Mouse (Mus musculus) limb, embryonic 11.5 days (tissue): ENCODE measurements around the gene Scimp. TPM values are rescaled to one million over a fixed set of nuclear protein-coding genes. Genes with fewer than 3 reads are reported as not detected.

Source experiments
- ATAC-seq: fragments of 200-750 bp; cut with Nextera tagmentation; 2 replicates; pipeline ENCODE4 v1.8.0; 2017; ENCODE audit warnings: low read depth; ENCODE audit not compliant: insufficient number of reproducible peaks, low FRiP score, low TSS enrichment
- DNase-seq: peaks from one replicate; pipeline ENCODE4 v3.0.0-alpha.2; 2015; ENCODE audit warnings: low spot score
- H3K27ac ChIP-seq: fragments of 300-500 bp; sonication (generic); replicated peaks from 2 replicates; pipeline ENCODE4 v1.5.1; 2014; ENCODE audit warnings: low read depth, mild to moderate bottlenecking, low read length
- H3K27me3 ChIP-seq: fragments of 300-500 bp; sonication (generic); 2 replicates; pipeline ENCODE4 v1.6.1; 2014; ENCODE audit warnings: mild to moderate bottlenecking, low read length, mixed read lengths; ENCODE audit not compliant: control insufficient read depth, insufficient read depth
- H3K36me3 ChIP-seq: fragments of 300-500 bp; sonication (generic); 2 replicates; pipeline ENCODE4 v1.6.1; 2014; ENCODE audit warnings: mild to moderate bottlenecking, low read length, moderate library complexity, mixed read lengths; ENCODE audit not compliant: control insufficient read depth, insufficient read depth
- H3K4me1 ChIP-seq: fragments of 300-500 bp; sonication (generic); 2 replicates; pipeline ENCODE4 v1.6.1; 2014; ENCODE audit warnings: low read length, mixed read lengths; ENCODE audit not compliant: control insufficient read depth, insufficient read depth
- H3K4me2 ChIP-seq: fragments of 300-500 bp; sonication (generic); 2 replicates; pipeline ENCODE4 v1.6.1; 2014; ENCODE audit warnings: low read depth, mild to moderate bottlenecking, moderate library complexity; ENCODE audit not compliant: severe bottlenecking
- H3K4me3 ChIP-seq: fragments of 300-500 bp; sonication (generic); 2 replicates; pipeline ENCODE4 v1.5.1; 2014; ENCODE audit warnings: low read depth, low read length
- H3K9ac ChIP-seq: fragments of 300-500 bp; sonication (generic); 2 replicates; pipeline ENCODE4 v1.6.1; 2014; ENCODE audit warnings: mild to moderate bottlenecking, low read length
- H3K9me3 ChIP-seq: fragments of 300-500 bp; sonication (generic); 2 replicates; pipeline ENCODE4 v1.6.1; 2016; ENCODE audit warnings: low read length; ENCODE audit not compliant: control insufficient read depth
- WGBS: fragments of 180-500 bp; shearing (Covaris S2); extraction: QIAGEN DNeasy Blood & Tissue Kit; methylation state at CpG from one replicate; pipeline ENCODE4 v1.1.7; 2014; 5-methylcytosine and 5-hydroxymethylcytosine counted together
- polyA plus RNA-seq: library from polyadenylated mRNA; unstranded; fragments of >200 nt; fragmentation: Nextera tagmentation; extraction: Ambion mirVana; gene quantifications from 2 replicates; pipeline ENCODE4 v1.2.1, GENCODE M21; 2014

Scimp gene
- polyA plus RNA-seq, 1 experiment from 2014 or later: not detected

DNA sequence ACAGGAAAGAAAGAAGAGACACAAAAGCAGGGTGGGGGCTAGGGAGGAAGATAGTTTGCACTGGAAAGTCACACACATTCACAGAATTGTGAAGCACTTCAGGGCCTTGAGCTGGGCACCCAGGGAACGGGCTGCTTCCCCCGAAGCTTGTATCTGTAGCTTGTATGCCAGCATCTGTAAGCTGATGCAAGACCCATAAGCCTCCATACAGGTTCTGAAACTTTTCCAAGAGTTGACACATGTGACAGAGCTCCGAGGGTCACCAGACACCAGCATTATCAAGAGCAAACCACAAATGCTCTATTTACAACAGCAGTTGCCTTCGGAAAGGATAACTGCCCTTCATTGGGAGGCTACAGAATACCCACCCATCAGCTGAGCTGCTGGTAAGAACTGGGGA lies 4.8 kb downstream of the Scimp start:
- ATAC-seq (no peak), DNase-seq (no peak)
- no peak overlapping the region for H3K27ac ChIP-seq
- H3K9me3 ChIP-seq: no peaks in the 10 kb centered on the region
- WGBS: 83% methylated on average over 4 of the region's 4 CpGs
- H3K4me3 ChIP-seq: no peak overlapping the region
- H3K4me1 ChIP-seq: no peaks in the 10 kb centered on the region
- no peaks in the 10 kb centered on the region for H3K27me3 ChIP-seq
- no peaks in the 10 kb centered on the region for H3K36me3 ChIP-seq
- H3K4me2 ChIP-seq: no peak overlapping the region
- no peak overlapping the region for H3K9ac ChIP-seq

DNA sequence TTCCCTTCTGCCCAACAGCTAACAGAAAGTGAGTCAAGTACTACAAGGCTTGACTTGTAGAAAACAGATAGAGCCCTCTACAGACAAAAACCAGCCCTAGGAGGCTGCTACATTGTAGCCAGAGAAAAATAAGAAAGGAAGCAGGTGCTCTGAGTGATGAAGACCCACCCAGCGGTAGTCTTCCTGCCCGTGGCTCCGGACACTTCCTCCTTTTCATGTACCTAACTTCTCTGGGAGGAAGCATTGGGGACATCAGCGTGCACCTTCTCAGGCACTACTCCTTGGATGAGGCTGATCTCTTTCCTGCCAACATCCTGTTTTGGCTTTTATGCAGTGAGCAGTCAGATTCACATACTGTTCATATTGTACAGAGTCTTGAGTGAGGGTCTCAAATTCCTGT lies 5.7 kb downstream of the Scimp start:
- H3K27me3 ChIP-seq: no peaks in the 10 kb centered on the region
- no peak for DNase-seq
- no peak overlapping the region for H3K27ac ChIP-seq
- H3K9me3 ChIP-seq: no peaks in the 10 kb centered on the region
- H3K36me3 ChIP-seq: no peaks in the 10 kb centered on the region
- H3K4me3 ChIP-seq: no peak overlapping the region
- H3K4me1 ChIP-seq: no peaks in the 10 kb centered on the region
- no peak for ATAC-seq
- 89% methylated on average over 4 of the region's 4 CpGs for WGBS
- no peak overlapping the region for H3K4me2 ChIP-seq
- no peak overlapping the region for H3K9ac ChIP-seq

DNA sequence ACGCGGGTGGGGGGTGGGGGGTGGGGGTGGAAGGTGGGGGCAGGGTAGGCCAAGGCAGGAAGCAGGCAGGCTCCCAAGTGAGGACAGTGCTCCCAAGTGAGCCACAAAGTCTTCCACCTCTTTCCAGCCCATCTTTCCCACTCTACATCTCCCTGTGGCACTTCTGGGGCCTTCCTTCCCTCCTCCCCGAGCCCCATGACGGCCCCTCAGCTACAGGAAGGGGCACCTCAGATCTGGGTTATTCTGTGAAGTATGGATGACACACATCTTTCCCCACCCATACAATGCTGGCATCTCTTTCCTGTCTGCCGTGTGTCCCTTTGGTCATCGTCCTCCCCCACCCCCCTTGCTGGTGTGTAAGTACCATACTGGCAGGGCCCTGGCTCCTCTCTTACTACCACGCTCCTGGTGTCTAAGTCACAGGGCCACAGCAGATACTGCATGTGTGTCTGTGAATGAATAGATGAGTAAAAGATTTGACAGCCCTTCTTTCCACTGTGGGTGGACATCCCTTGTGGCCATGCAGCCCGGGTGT lies 6.7 kb downstream of the Scimp start:
- no peak overlapping the region for H3K27ac ChIP-seq
- ATAC-seq (no peak), DNase-seq (no peak)
- no peak overlapping the region for H3K9ac ChIP-seq
- H3K9me3 ChIP-seq: no peaks in the 10 kb centered on the region
- no peak overlapping the region for H3K4me2 ChIP-seq
- H3K27me3 ChIP-seq: no peaks in the 10 kb centered on the region
- H3K4me3 ChIP-seq: no peak overlapping the region
- no peaks in the 10 kb centered on the region for H3K36me3 ChIP-seq
- WGBS: 83% methylated on average over 8 of the region's 8 CpGs
- H3K4me1 ChIP-seq: no peaks in the 10 kb centered on the region

DNA sequence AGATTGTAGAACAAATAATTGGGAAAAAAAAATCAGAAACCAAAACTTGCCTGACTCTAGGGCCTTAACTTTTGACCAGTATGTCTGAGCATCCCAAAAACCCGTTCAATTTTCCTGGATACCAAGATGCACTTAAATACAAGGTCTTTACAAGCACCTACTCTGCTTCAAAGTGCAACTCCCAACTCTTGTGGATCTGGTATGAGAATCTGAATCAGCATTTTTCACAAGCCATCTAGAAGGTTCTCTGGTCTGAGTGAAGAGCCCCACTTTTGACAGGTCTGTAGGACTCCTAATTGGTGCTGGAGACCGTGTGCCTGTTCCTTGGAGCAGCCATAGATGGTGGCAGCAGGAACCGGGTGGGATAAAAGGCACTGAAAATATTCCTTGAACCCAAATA lies 8.0 kb downstream of the Scimp start:
- Histone ChIP-seq H3K27me3 (no peaks in the 10 kb centered on the region), H3K27ac (no peak overlapping the region), H3K36me3 (no peaks in the 10 kb centered on the region), H3K4me3 (no peak overlapping the region), H3K9me3 (no peaks in the 10 kb centered on the region), H3K9ac (no peak overlapping the region), H3K4me2 (no peak overlapping the region), H3K4me1 (no peaks in the 10 kb centered on the region)
- no peak for ATAC-seq
- 77% methylated on average over 3 of the region's 3 CpGs for WGBS
- no peak for DNase-seq

DNA sequence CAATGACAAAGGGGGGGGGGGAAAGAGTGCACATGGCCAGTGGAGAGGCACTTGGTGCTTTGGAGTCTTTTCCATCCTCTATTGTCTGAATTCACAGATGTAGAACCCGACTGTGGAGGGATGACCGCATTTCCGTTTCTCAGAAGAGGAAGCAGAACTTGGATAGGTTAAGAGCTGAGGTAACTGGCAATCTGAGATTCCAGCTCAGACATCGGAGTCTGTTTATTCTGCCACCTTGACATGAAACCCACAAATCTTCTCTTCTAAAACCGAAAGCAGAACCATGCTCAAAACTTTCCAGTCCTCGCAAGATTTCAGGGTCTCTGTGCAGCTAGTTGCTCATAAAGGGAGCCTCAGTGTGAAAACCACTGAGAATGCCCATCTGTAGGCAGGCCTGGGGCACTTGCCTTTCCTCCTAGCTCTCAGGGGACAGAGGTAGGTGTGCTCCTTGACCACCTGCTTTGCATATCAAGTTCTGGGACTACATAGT lies 8.6 kb downstream of the Scimp start:
- Histone ChIP-seq H3K9me3 (no peaks in the 10 kb centered on the region), H3K27ac (no peak overlapping the region), H3K9ac (no peak overlapping the region), H3K4me2 (no peak overlapping the region), H3K27me3 (no peaks in the 10 kb centered on the region), H3K36me3 (no peaks in the 10 kb centered on the region), H3K4me3 (no peak overlapping the region), H3K4me1 (no peaks in the 10 kb centered on the region)
- WGBS: 83% methylated on average over 6 of the region's 6 CpGs
- no peak for ATAC-seq
- no peak for DNase-seq

DNA sequence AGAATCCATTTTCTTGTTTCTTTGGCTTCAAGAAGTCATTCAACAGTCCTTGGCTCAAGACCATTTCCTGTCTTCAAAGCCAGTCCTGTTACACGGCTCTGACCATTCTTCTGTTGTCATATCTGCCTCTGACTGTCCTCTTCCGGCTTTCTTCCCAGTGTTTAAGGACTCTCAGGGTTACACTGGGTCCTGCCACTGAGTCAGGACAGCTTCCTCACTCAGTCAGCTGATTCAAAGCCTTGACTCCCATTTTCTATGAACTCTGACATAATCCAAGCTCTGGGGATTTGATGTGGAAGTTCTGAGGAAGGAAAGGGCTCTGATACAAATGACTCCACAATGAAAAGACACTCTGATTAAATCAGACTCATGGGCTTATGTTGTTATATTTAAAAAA lies 9.5 kb downstream of the Scimp start:
- no peak for DNase-seq
- Histone ChIP-seq H3K4me3 (no peak overlapping the region), H3K4me1 (no peaks in the 10 kb centered on the region), H3K9me3 (no peaks in the 10 kb centered on the region), H3K4me2 (no peak overlapping the region), H3K27me3 (no peaks in the 10 kb centered on the region), H3K36me3 (no peaks in the 10 kb centered on the region), H3K27ac (no peak overlapping the region), H3K9ac (no peak overlapping the region)
- ATAC-seq: no peak
- WGBS: 78% methylated on average over 2 of the region's 2 CpGs

DNA sequence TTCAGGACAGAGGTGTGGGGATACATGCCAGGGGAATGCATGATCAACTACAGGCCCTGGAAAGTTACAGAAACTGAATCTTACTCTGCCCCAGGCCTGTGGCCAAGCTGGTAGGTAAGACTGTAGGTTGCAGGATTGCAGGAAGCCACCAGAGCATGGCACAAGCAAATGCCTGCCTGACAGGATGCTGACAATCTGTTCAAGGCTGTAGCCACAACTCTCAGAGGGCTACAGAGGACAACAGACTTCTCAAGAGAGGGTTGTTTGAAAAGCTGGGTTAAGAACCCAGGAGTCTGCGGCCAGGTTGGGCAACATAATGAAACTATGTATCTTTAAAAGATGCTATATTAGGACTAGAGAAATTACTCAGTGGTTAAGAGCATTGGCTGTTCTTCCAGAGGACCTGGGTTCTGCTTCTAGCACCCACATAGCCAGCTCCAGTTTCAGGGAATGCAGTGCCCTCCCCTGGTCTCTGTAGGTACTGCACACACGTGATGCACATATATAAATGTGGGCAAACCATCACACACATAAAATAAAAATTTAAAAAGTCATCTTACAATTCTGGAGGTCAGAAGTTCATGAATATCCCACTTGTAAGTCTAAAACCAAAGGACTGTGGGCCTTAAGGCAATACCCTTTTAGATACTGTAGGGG lies 10.1 kb downstream of the Scimp start:
- DNase-seq (no peak), ATAC-seq (no peak)
- Histone ChIP-seq H3K9ac (no peak overlapping the region), H3K4me1 (no peaks in the 10 kb centered on the region), H3K9me3 (no peaks in the 10 kb centered on the region), H3K4me2 (no peak overlapping the region), H3K36me3 (no peaks in the 10 kb centered on the region), H3K4me3 (no peak overlapping the region), H3K27me3 (no peaks in the 10 kb centered on the region), H3K27ac (no peak overlapping the region)
- WGBS: 84% methylated on average over 2 of the region's 2 CpGs

DNA sequence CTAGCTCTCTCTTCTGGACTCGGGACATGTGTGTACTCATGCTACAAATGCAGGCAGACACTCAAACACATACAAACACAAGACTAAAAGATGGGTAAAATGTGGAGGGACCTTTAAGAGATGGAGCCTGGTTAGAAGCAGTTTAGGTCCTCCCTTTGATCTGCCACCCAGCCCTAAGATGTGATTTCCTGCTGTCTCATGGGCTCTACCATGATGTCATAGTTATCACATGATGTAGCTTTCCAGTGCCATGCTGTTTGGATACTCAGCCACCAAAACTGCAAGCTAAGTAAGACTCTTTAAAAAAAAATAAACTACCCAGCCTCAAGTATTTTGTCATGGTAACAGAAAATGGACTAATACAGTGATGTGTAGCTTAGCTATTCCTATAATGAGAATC lies 20.0 kb downstream of the Scimp start:
- Histone ChIP-seq H3K27ac (no peak overlapping the region), H3K4me1 (no peaks in the 10 kb centered on the region), H3K9me3 (no peaks in the 10 kb centered on the region), H3K9ac (no peak overlapping the region), H3K27me3 (no peaks in the 10 kb centered on the region), H3K4me3 (no peak overlapping the region), H3K36me3 (no peaks in the 10 kb centered on the region), H3K4me2 (no peak overlapping the region)
- 96% methylated on average over 1 of the region's 1 CpGs for WGBS
- DNase-seq (no peak), ATAC-seq (no peak)

DNA sequence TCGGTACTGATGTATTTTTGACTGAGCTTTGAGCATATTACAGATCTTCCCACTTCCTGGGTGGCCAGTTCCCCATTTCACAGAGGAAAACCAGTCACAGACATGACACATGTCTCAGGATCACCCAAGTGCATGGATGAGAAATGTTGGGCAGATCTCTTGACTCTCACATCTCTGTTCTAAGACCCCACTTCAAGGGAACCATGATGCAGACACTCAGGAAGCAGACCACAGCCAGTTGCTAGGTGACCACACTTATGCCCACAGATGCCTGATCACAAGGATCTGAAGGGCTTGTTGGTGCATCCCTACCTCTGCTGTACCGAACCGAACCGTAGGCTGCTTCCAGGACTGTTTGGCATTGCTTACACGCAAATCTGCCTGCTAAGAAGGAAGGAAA lies 20.7 kb downstream of the Scimp start:
- H3K27ac ChIP-seq: no peak overlapping the region
- no peak overlapping the region for H3K4me3 ChIP-seq
- no peak overlapping the region for H3K4me2 ChIP-seq
- H3K27me3 ChIP-seq: no peaks in the 10 kb centered on the region
- WGBS: 87% methylated on average over 5 of the region's 5 CpGs
- ATAC-seq: no peak
- H3K36me3 ChIP-seq: no peaks in the 10 kb centered on the region
- H3K9ac ChIP-seq: no peak overlapping the region
- H3K9me3 ChIP-seq: no peaks in the 10 kb centered on the region
- DNase-seq: no peak
- no peaks in the 10 kb centered on the region for H3K4me1 ChIP-seq
